ENCODE assay signal across 8 mouse cellular contexts in genomic region chr9:95089050-95089449, GRCm38 (mm10).
DNase-seq lines count a peak whose midpoint lies in the region; ATAC-seq lines count a peak whose summit lies in the region.

No protein-coding gene starts in this region.

- DNase-seq in embryo, embryonic 10.5 days (ENCODE audit: low spot score), result peak; percentile 19
- no peak for DNase-seq in embryo, embryonic 9.5 days (ENCODE audit: extremely low spot score)
- DNase-seq in retina, postnatal 1 day, result peak; percentile 45
- no peak for DNase-seq in retina, embryonic 14.5 days (ENCODE audit: low spot score)
- DNase-seq in layer of hippocampus, postnatal 36 days, result peak; percentile 38 to 47
- peak; percentile 30 to 43 for DNase-seq in right cerebral cortex, postnatal 36 days (ENCODE audit: low spot score in 2 of 2)
- no peak for DNase-seq in urinary bladder, adult 18-20 months (ENCODE audit: low spot score in 2 of 2)

- ATAC-seq in megakaryocyte, adult 5-6 weeks (ENCODE audit: poor library complexity, severe bottlenecking), result no peak

Comparison
In these comparisons a context has a peak if more than half of its experiments do, and no peak if none do; other contexts are left out.
1. DNase-seq: peak in embryo, embryonic 10.5 days (single experiment), retina, postnatal 1 day (single experiment), layer of hippocampus, postnatal 36 days (2 of 2) and right cerebral cortex, postnatal 36 days (2 of 2); none in embryo, embryonic 9.5 days (single experiment), retina, embryonic 14.5 days (single experiment) and urinary bladder, adult 18-20 months (0 of 2).